Mouse (Mus musculus) cerebellum, adult 2 months (tissue): ENCODE data around the gene Xpnpep2.

Experiments used
- CTCF ChIP-seq: fragments of 200-500 bp; IDR thresholded peaks from 2 replicates; pipeline ENCODE4 v1.5.1; 2011; ENCODE audit warnings: low read depth, mild to moderate bottlenecking, control low read depth, low read length, moderate library complexity, borderline replicate concordance; ENCODE audit not compliant: insufficient read depth
- POLR2A ChIP-seq: fragments of 200-500 bp; IDR thresholded peaks from 2 replicates; pipeline ENCODE4 v1.6.1; 2011; ENCODE audit warnings: low read length, control low read depth, borderline replicate concordance; ENCODE audit not compliant: insufficient read depth

GRCm38 (mm10) chrX:48136935-48137334 lies 28.4 kb downstream of the Xpnpep2 start:
- TF ChIP-seq POLR2A (no peak), CTCF (no peak)
